Mouse (Mus musculus): Measurements from ENCODE around the gene Tmem184a. TPM values are rescaled to one million over a fixed set of nuclear protein-coding genes. Genes with fewer than 3 reads are reported as not detected.

Gene Tmem184a
- polyA plus RNA-seq, 2 experiments from 2014 or later: 0.18 TPM; not detected in 1

GRCm38 (mm10) chr5:139792159-139792775, 27.4 kb downstream of the Tmem184a start:
- peak; percentile 5 for ATAC-seq

GRCm38 (mm10) chr5:139791227-139792158, 28.2 kb downstream of the Tmem184a start, which contains the start of gene Mafk:
TSS of gene Mafk (plus strand) at chr5:139791513.
- peak; percentile 85 for ATAC-seq

- no peak for ATAC-seq
Observed at GRCm38 (mm10) chr5:139789466-139789865, 30.3 kb downstream of the Tmem184a start.

GRCm38 (mm10) chr5:139781406-139781805, 38.3 kb downstream of the Tmem184a start:
- ATAC-seq: no peak

- no peak for ATAC-seq
Observed at GRCm38 (mm10) chr5:139776966-139777365, 42.8 kb downstream of the Tmem184a start.

- ATAC-seq: peak; percentile 100
Observed at GRCm38 (mm10) chr5:139775216-139775926, 44.3 kb downstream of the Tmem184a start, which contains the start of gene Ints1. TSS of gene Ints1 (minus strand) at chr5:139775674.

GRCm38 (mm10) chr5:139768216-139768615, 51.5 kb downstream of the Tmem184a start:
- ATAC-seq: no peak

GRCm38 (mm10) chr5:139764296-139764695, 55.4 kb downstream of the Tmem184a start:
- no peak for ATAC-seq

- no peak for ATAC-seq
Observed at GRCm38 (mm10) chr5:139758096-139758495, 61.6 kb downstream of the Tmem184a start.

- no peak for ATAC-seq
Observed at GRCm38 (mm10) chr5:139756586-139756985, 63.1 kb downstream of the Tmem184a start.

GRCm38 (mm10) chr5:139756135-139756534, 63.6 kb downstream of the Tmem184a start:
- no peak for ATAC-seq

- ATAC-seq: no peak
Observed at GRCm38 (mm10) chr5:139754753-139755152, 65.0 kb downstream of the Tmem184a start.

Other genes with a start within 250 kb of the Tmem184a start
- not detected for gene Micall2, start 83.6 kb downstream of the Tmem184a start, polyA plus RNA-seq (2017; shearing (Covaris generic))
- 10 to 100 TPM in 1 of 2 experiments, 1 to 10 TPM in 1; 8.8 to 18.3 TPM for gene Ints1, start 44.2 kb downstream of the Tmem184a start, polyA plus RNA-seq (2017; shearing (Covaris generic))
- 10 to 100 TPM; 13.6 to 17.2 TPM for gene Mafk, start 28.4 kb downstream of the Tmem184a start, polyA plus RNA-seq (2017; shearing (Covaris generic))
- gene Gm26938, start 6.5 kb upstream of the Tmem184a start, polyA plus RNA-seq (2017; shearing (Covaris generic)): not detected
- 10 to 100 TPM; 45.9 to 60.3 TPM for gene Psmg3, start 7.0 kb upstream of the Tmem184a start, polyA plus RNA-seq (2017; shearing (Covaris generic))
- not detected for gene Elfn1, start 88.0 kb upstream of the Tmem184a start, polyA plus RNA-seq (2017; shearing (Covaris generic))